Mouse (Mus musculus) embryonic facial prominence, embryonic 14.5 days (tissue): ENCODE measurements around the gene Olfr20. TPM values are rescaled to one million over a fixed set of nuclear protein-coding genes. Genes with fewer than 3 reads are reported as not detected.
"Not testable (repeated sequence)": the region's sequence is repeated elsewhere in the genome, so short reads cannot be mapped to it uniquely, and the experiment has no call there.

Experiments
- ATAC-seq: fragments of 200-750 bp; cut with Nextera tagmentation; 2 replicates; pipeline ENCODE4 v1.8.0; 2017; ENCODE audit warnings: low read depth, moderate number of reproducible peaks, moderate TSS enrichment
- DNase-seq: peaks from one replicate; pipeline ENCODE4 v3.0.0-alpha.2; 2015; ENCODE audit warnings: low spot score
- H3K27ac ChIP-seq: fragments of 300-500 bp; sonication (generic); replicated peaks from 2 replicates; pipeline ENCODE4 v1.5.1; 2014; ENCODE audit warnings: low read depth, mild to moderate bottlenecking, low read length, moderate library complexity
- H3K27me3 ChIP-seq: fragments of 300-500 bp; sonication (generic); replicated peaks from 2 replicates; pipeline ENCODE4 v1.6.1; 2014; ENCODE audit warnings: low read length; ENCODE audit not compliant: control insufficient read depth, insufficient read depth
- H3K36me3 ChIP-seq: fragments of 300-500 bp; sonication (generic); 2 replicates; pipeline ENCODE4 v1.6.1; 2014; ENCODE audit warnings: low read length, mixed read lengths; ENCODE audit not compliant: control insufficient read depth, insufficient read depth
- H3K4me1 ChIP-seq: fragments of 300-500 bp; sonication (generic); 2 replicates; pipeline ENCODE4 v1.6.1; 2014; ENCODE audit warnings: antibody characterized with exemption, low read length; ENCODE audit not compliant: control insufficient read depth, insufficient read depth
- H3K4me2 ChIP-seq: fragments of 300-500 bp; sonication (generic); 2 replicates; pipeline ENCODE4 v1.6.1; 2014; ENCODE audit warnings: low read depth, mild to moderate bottlenecking, low read length, moderate library complexity, mixed read lengths
- H3K4me3 ChIP-seq: fragments of 300-500 bp; sonication (generic); 2 replicates; pipeline ENCODE4 v1.5.1; 2014; ENCODE audit warnings: low read depth, mild to moderate bottlenecking, low read length
- H3K9ac ChIP-seq: fragments of 300-500 bp; sonication (generic); 2 replicates; pipeline ENCODE4 v1.6.1; 2014; ENCODE audit warnings: low read depth, mild to moderate bottlenecking, low read length, moderate library complexity, mixed read lengths
- H3K9me3 ChIP-seq: fragments of 300-500 bp; sonication (generic); 2 replicates; pipeline ENCODE4 v1.6.1; 2016; ENCODE audit warnings: low read length; ENCODE audit not compliant: control insufficient read depth
- WGBS: fragments of 180-500 bp; shearing (Covaris S2); extraction: QIAGEN DNeasy Blood & Tissue Kit; methylation state at CpG from one replicate; pipeline ENCODE4 v1.1.7; 2014; 5-methylcytosine and 5-hydroxymethylcytosine counted together
- polyA plus RNA-seq: library from polyadenylated mRNA; unstranded; fragments of >200 nt; fragmentation: Nextera tagmentation; extraction: Ambion mirVana; gene quantifications from 2 replicates; pipeline ENCODE4 v1.2.1, GENCODE M21; 2014

Olfr20 gene
- polyA plus RNA-seq = not detected in 2 replicates

- Histone ChIP-seq H3K27ac (no peak within 1 kb of the TSS), H3K4me2 (no peak within 1 kb of the TSS), H3K4me3 (no peak within 1 kb of the TSS), H3K4me1 (no peaks in the 10 kb centered on the region), H3K9ac (no peak within 1 kb of the TSS), H3K9me3 (no peaks in the 10 kb centered on the region), H3K27me3 (no peaks in the 10 kb centered on the region), H3K36me3 (no peaks in the 10 kb centered on the region)
- ATAC-seq (no peak), DNase-seq (no peak)
- 38% methylated on average over 3 of the region's 3 CpGs for WGBS
Measured at GRCm38 (mm10) chr11:73350483-73350882, at the start of gene Olfr20. Gene Olfr20, plus strand, starts transcription at chr11:73350783.

GRCm38 (mm10) chr11:73303123-73303522 is 47.5 kb upstream of the Olfr20 start:
- no peak for ATAC-seq
- 51% methylated on average over 2 of the region's 2 CpGs for WGBS

GRCm38 (mm10) chr11:73315961-73316360 is 34.6 kb upstream of the Olfr20 start:
- H3K4me2 ChIP-seq = no peak overlapping the region
- no peak overlapping the region for H3K27ac ChIP-seq
- WGBS = 45% methylated on average over 3 of the region's 3 CpGs
- H3K36me3 ChIP-seq = no peaks in the 10 kb centered on the region
- no peak overlapping the region for H3K4me3 ChIP-seq
- no peaks in the 10 kb centered on the region for H3K27me3 ChIP-seq
- ATAC-seq = no peak
- H3K9ac ChIP-seq = no peak overlapping the region
- H3K9me3 ChIP-seq = no peaks in the 10 kb centered on the region
- no peak for DNase-seq
- H3K4me1 ChIP-seq = no peaks in the 10 kb centered on the region

More at GRCm38 (mm10) chr11:73303123-73303522, 47.5 kb upstream of the Olfr20 start:
- Histone ChIP-seq H3K9me3 (no peaks in the 10 kb centered on the region), H3K4me3 (no peak overlapping the region), H3K9ac (no peak overlapping the region), H3K27ac (no peak overlapping the region), H3K4me1 (no peaks in the 10 kb centered on the region), H3K36me3 (no peaks in the 10 kb centered on the region), H3K27me3 (no peaks in the 10 kb centered on the region), H3K4me2 (no peak overlapping the region)
- no peak for DNase-seq

GRCm38 (mm10) chr11:73318581-73318980 is 32.0 kb upstream of the Olfr20 start:
- not testable (repeated sequence) for H3K27ac ChIP-seq, H3K4me2 ChIP-seq, H3K9me3 ChIP-seq, H3K36me3 ChIP-seq, H3K4me3 ChIP-seq, H3K9ac ChIP-seq, DNase-seq, H3K27me3 ChIP-seq, H3K4me1 ChIP-seq, ATAC-seq
- WGBS = 77% methylated on average over 2 of the region's 2 CpGs

GRCm38 (mm10) chr11:73321064-73321463 is 29.5 kb upstream of the Olfr20 start:
- not testable (repeated sequence) for ATAC-seq, H3K4me1 ChIP-seq, H3K27ac ChIP-seq, DNase-seq, H3K27me3 ChIP-seq, H3K4me3 ChIP-seq, H3K9me3 ChIP-seq, H3K36me3 ChIP-seq, H3K9ac ChIP-seq, H3K4me2 ChIP-seq
- WGBS = 92% methylated on average over 13 of the region's 13 CpGs

GRCm38 (mm10) chr11:73323906-73324830 is 26.4 kb upstream of the Olfr20 start:
- no peak overlapping the region for H3K9ac ChIP-seq
- no peak overlapping the region for H3K4me2 ChIP-seq
- DNase-seq (no peak), ATAC-seq (no peak)
- no peaks in the 10 kb centered on the region for H3K36me3 ChIP-seq
- H3K27ac ChIP-seq = no peak overlapping the region
- no peaks in the 10 kb centered on the region for H3K27me3 ChIP-seq
- H3K9me3 ChIP-seq = no peaks in the 10 kb centered on the region
- WGBS = 62% methylated on average over 9 of the region's 9 CpGs
- 0 out of 2 replicates have a peak, but pooled peaks cover 4% of the 10 kb centered on the region for H3K4me1 ChIP-seq
- H3K4me3 ChIP-seq = no peak overlapping the region

GRCm38 (mm10) chr11:73326485-73326886 is 24.1 kb upstream of the Olfr20 start:
- ATAC-seq = no peak
- H3K9ac ChIP-seq = no peak overlapping the region
- peak; percentile 11 for DNase-seq
- H3K9me3 ChIP-seq = no peaks in the 10 kb centered on the region
- H3K27ac ChIP-seq = no peak overlapping the region
- H3K36me3 ChIP-seq = no peaks in the 10 kb centered on the region
- no peak overlapping the region for H3K4me3 ChIP-seq
- H3K27me3 ChIP-seq = no peaks in the 10 kb centered on the region
- 31% methylated on average over 12 of the region's 12 CpGs for WGBS
- H3K4me2 ChIP-seq = peak overlapping the region; percentile 18; the same call in 1 of the 2 replicates
- H3K4me1 ChIP-seq = 0 out of 2 replicates have a peak, but pooled peaks cover 4% of the 10 kb centered on the region

- Histone ChIP-seq H3K4me3 (no peak overlapping the region), H3K4me1 (0 out of 2 replicates have a peak, but pooled peaks cover 4% of the 10 kb centered on the region), H3K9me3 (no peaks in the 10 kb centered on the region), H3K27me3 (no peaks in the 10 kb centered on the region), H3K4me2 (no peak overlapping the region), H3K27ac (no peak overlapping the region), H3K36me3 (no peaks in the 10 kb centered on the region), H3K9ac (no peak overlapping the region)
- 67% methylated on average over 4 of the region's 4 CpGs for WGBS
- peak; percentile 16 for DNase-seq
- ATAC-seq = no peak
Measured at GRCm38 (mm10) chr11:73327361-73327760, 23.2 kb upstream of the Olfr20 start.
